Comparison of ENCODE assay signal across 9 mouse cellular contexts in genomic region chr1:184051824-184052223, GRCm38 (mm10). TPM values are rescaled to one million over a fixed set of nuclear protein-coding genes. Genes with fewer than 3 reads are reported as not detected.
A peak's percentile ranks its signal among the peaks of the same experiment; 100 is the strongest.
DNase-seq lines count a peak whose midpoint lies in the region; ATAC-seq and TF ChIP-seq lines count a peak whose summit lies in the region.
"Had no signal": no experiment of that assay in that cellular context is flagged by ENCODE, and none has a peak within 500 bp of the region (broad histone marks: within the 10 kb centered on the region; RNA-seq: fewer than 3 reads in every experiment).

No protein-coding gene starts in this region.

- no peak for TF ChIP-seq CTCF in lung, postnatal 0 days (IDR thresholded peaks at IDR 0.05)

- TF ChIP-seq EP300 in lung, postnatal 0 days (IDR thresholded peaks at IDR 0.05), result peak; percentile 36; the same call in 1 of the 2 replicates

- peak overlapping the region; percentile 47 for H3K4me2 ChIP-seq in heart, embryonic 13.5 days
- H3K4me2 ChIP-seq in lung, postnatal 0 days (replicated peaks; ENCODE audit: low read depth, low read length), result no peak overlapping the region
- H3K4me2 ChIP-seq: embryonic facial prominence, embryonic 12.5 days had no signal

- ATAC-seq in heart, embryonic 13.5 days (ENCODE audit: extremely low read depth, insufficient number of reproducible peaks, low FRiP score, low TSS enrichment), result no peak
- peak; percentile 83 for ATAC-seq in lung, postnatal 0 days

- no peaks in the 10 kb centered on the region for H3K9me3 ChIP-seq in heart, embryonic 13.5 days
- no peaks in the 10 kb centered on the region for H3K9me3 ChIP-seq in lung, postnatal 0 days (ENCODE audit: low read length)
- H3K9me3 ChIP-seq in limb, embryonic 10.5 days (replicated peaks), result no peaks in the 10 kb centered on the region
- H3K9me3 ChIP-seq: embryonic facial prominence, embryonic 12.5 days had no signal

- peak overlapping the region; percentile 87 for H3K27ac ChIP-seq in heart, embryonic 13.5 days (replicated peaks)
- 0 out of 2 replicates have a peak overlapping the region, but pooled peaks have one; percentile 1 for H3K27ac ChIP-seq in lung, postnatal 0 days (ENCODE audit: low read length)
- no peak overlapping the region for H3K27ac ChIP-seq in limb, embryonic 10.5 days
- H3K27ac ChIP-seq: embryonic facial prominence, embryonic 12.5 days had no signal

- H3K36me3 ChIP-seq in heart, embryonic 13.5 days, result no peaks in the 10 kb centered on the region
- H3K36me3 ChIP-seq in lung, postnatal 0 days (ENCODE audit: insufficient read depth, low read length), result no peaks in the 10 kb centered on the region
- no peaks in the 10 kb centered on the region for H3K36me3 ChIP-seq in limb, embryonic 10.5 days
- H3K36me3 ChIP-seq: embryonic facial prominence, embryonic 12.5 days had no signal

- intact Hi-C loops in heart, postnatal 25 days (cut with DNase I), result no loop called here

- peaks cover 77% of the 10 kb centered on the region for H3K4me1 ChIP-seq in heart, embryonic 13.5 days
- peaks cover 8% of the 10 kb centered on the region; the same call in 1 of the 2 replicates for H3K4me1 ChIP-seq in lung, postnatal 0 days (ENCODE audit: insufficient read depth, low read depth, low read length)
- peaks cover 19% of the 10 kb centered on the region for H3K4me1 ChIP-seq in limb, embryonic 10.5 days

- H3K4me3 ChIP-seq in heart, embryonic 13.5 days, result no peak overlapping the region
- no peak overlapping the region for H3K4me3 ChIP-seq in lung, postnatal 0 days (ENCODE audit: low read depth, low read length)
- no peak overlapping the region for H3K4me3 ChIP-seq in limb, embryonic 10.5 days
- H3K4me3 ChIP-seq: embryonic facial prominence, embryonic 12.5 days had no signal

- no peaks in the 10 kb centered on the region for H3K27me3 ChIP-seq in heart, embryonic 13.5 days (replicated peaks)
- no peaks in the 10 kb centered on the region for H3K27me3 ChIP-seq in lung, postnatal 0 days (replicated peaks; ENCODE audit: insufficient read depth, low read length)
- H3K27me3 ChIP-seq in limb, embryonic 10.5 days (ENCODE audit: low read depth, poor library complexity, severe bottlenecking), result no peaks in the 10 kb centered on the region
- H3K27me3 ChIP-seq: embryonic facial prominence, embryonic 12.5 days had no signal

- WGBS in heart, embryonic 13.5 days, result 13% methylated on average over 6 of the region's 6 CpGs
- 19% methylated on average over 6 of the region's 6 CpGs for WGBS in lung, postnatal 0 days
- 19% methylated on average over 6 of the region's 6 CpGs for WGBS in limb, embryonic 10.5 days

- DNase-seq in heart, adult 11 months, result peak; percentile 96
- no peak for DNase-seq in heart, postnatal 25 days (ENCODE audit: low spot score)
- DNase-seq in cerebellum, adult 11 months, result peak; percentile 52
- peak; percentile 73 for DNase-seq in lung, postnatal 0 days (ENCODE audit: low spot score)
- DNase-seq in limb, embryonic 10.5 days (ENCODE audit: low spot score), result no peak
- DNase-seq in right cerebral cortex, postnatal 4 days, result no peak
- DNase-seq in spleen, adult 12 weeks (ENCODE audit: low spot score), result no peak

- H3K9ac ChIP-seq in heart, embryonic 13.5 days, result peak overlapping the region; percentile 68
- H3K9ac ChIP-seq in lung, postnatal 0 days (replicated peaks; ENCODE audit: low read depth), result no peak overlapping the region
- H3K9ac ChIP-seq: embryonic facial prominence, embryonic 12.5 days had no signal

RNA-seq across cellular contexts. Expression of gene 1700056E22Rik, which starts 17.7 kb away (rescaled TPM):
- total RNA-seq in heart, postnatal 25 days (2021), result under 1 TPM; 0.75 to 0.86 TPM
- polyA plus RNA-seq in heart, embryonic 13.5 days (2015; fragmentation: Nextera tagmentation; extraction: Ambion mirVana), result 2.4 TPM in 2 replicates
- polyA plus RNA-seq in lung, postnatal 0 days (2015; fragmentation: Nextera tagmentation; extraction: Ambion mirVana), result 2.2 and 2.3 TPM in 2 replicates
- 0.56 and 0.96 TPM in 2 replicates for polyA plus RNA-seq in limb, embryonic 10.5 days (2016; fragmentation: Nextera tagmentation; extraction: Ambion mirVana)

RNA-seq across cellular contexts. Expression of gene Dusp10, which starts 38.7 kb away (rescaled TPM):
- total RNA-seq in heart, postnatal 25 days (2021), result 1 to 10 TPM; 7.4 to 8.6 TPM
- 12.1 and 13.2 TPM in 2 replicates for polyA plus RNA-seq in heart, embryonic 13.5 days (2015; fragmentation: Nextera tagmentation; extraction: Ambion mirVana)
- 6.7 and 6.8 TPM in 2 replicates for polyA plus RNA-seq in lung, postnatal 0 days (2015; fragmentation: Nextera tagmentation; extraction: Ambion mirVana)
- polyA plus RNA-seq in limb, embryonic 10.5 days (2016; fragmentation: Nextera tagmentation; extraction: Ambion mirVana), result 3.1 and 3.5 TPM in 2 replicates

Comparison
In these comparisons a context has a peak if more than half of its experiments do, and no peak if none do; other contexts are left out.
1. DNase-seq: peak in heart, adult 11 months (single experiment), cerebellum, adult 11 months (single experiment) and lung, postnatal 0 days (single experiment); none in heart, postnatal 25 days (single experiment), limb, embryonic 10.5 days (single experiment), right cerebral cortex, postnatal 4 days (single experiment) and spleen, adult 12 weeks (single experiment).